Mouse (Mus musculus): ENCODE measurements around the gene Maml2. TPM values are rescaled to one million over a fixed set of nuclear protein-coding genes. Genes with fewer than 3 reads are reported as not detected.

Gene Maml2
- polyA plus RNA-seq, 1 experiment = not detected

- TF ChIP-seq CTCF (IDR thresholded peaks at IDR 0.05; ENCODE audit: insufficient read depth, low read depth, low read length) = no peak
- no peak for TF ChIP-seq POLR2A (IDR thresholded peaks at IDR 0.05; ENCODE audit: insufficient read depth, low read depth, low read length)
- H3K27ac ChIP-seq (ENCODE audit: insufficient read depth, low read depth, low read length) = no peak overlapping the region
- 32% methylated on average over 7 of the region's 7 CpGs for WGBS
- peaks cover 9% of the 10 kb centered on the region for H3K4me1 ChIP-seq (ENCODE audit: control insufficient read depth, insufficient read depth, low read length)
- no peak overlapping the region for H3K4me3 ChIP-seq (ENCODE audit: insufficient read depth, low read depth, low read length)
These were observed 156.9 kb downstream of the Maml2 start for GRCm38 (mm10) chr9:13454651-13455123.

GRCm38 (mm10) chr9:13455231-13455630 is 157.5 kb downstream of the Maml2 start:
- 61% methylated on average over 1 of the region's 1 CpGs for WGBS
- no peak overlapping the region for H3K4me3 ChIP-seq (ENCODE audit: insufficient read depth, low read depth, low read length)
- no peak for TF ChIP-seq POLR2A (IDR thresholded peaks at IDR 0.05; ENCODE audit: insufficient read depth, low read depth, low read length)
- TF ChIP-seq CTCF (IDR thresholded peaks at IDR 0.05; ENCODE audit: insufficient read depth, low read depth, low read length) = no peak
- H3K27ac ChIP-seq (ENCODE audit: insufficient read depth, low read depth, low read length) = no peak overlapping the region
- H3K4me1 ChIP-seq (ENCODE audit: control insufficient read depth, insufficient read depth, low read length) = peaks cover 12% of the 10 kb centered on the region

GRCm38 (mm10) chr9:13457774-13458173 is 160.0 kb downstream of the Maml2 start:
- no peak overlapping the region for H3K4me3 ChIP-seq (ENCODE audit: insufficient read depth, low read depth, low read length)
- WGBS = 64% methylated on average over 6 of the region's 6 CpGs
- peaks cover 13% of the 10 kb centered on the region for H3K4me1 ChIP-seq (ENCODE audit: control insufficient read depth, insufficient read depth, low read length)
- no peak for TF ChIP-seq CTCF (IDR thresholded peaks at IDR 0.05; ENCODE audit: insufficient read depth, low read depth, low read length)
- no peak overlapping the region for H3K27ac ChIP-seq (ENCODE audit: insufficient read depth, low read depth, low read length)

- 56% methylated on average over 1 of the region's 1 CpGs for WGBS
- H3K4me3 ChIP-seq (ENCODE audit: insufficient read depth, low read depth, low read length) = no peak overlapping the region
- peaks cover 13% of the 10 kb centered on the region for H3K4me1 ChIP-seq (ENCODE audit: control insufficient read depth, insufficient read depth, low read length)
- TF ChIP-seq POLR2A (IDR thresholded peaks at IDR 0.05; ENCODE audit: insufficient read depth, low read depth, low read length) = no peak
- no peak for TF ChIP-seq CTCF (IDR thresholded peaks at IDR 0.05; ENCODE audit: insufficient read depth, low read depth, low read length)
- H3K27ac ChIP-seq (ENCODE audit: insufficient read depth, low read depth, low read length) = no peak overlapping the region
These were observed 161.6 kb downstream of the Maml2 start for GRCm38 (mm10) chr9:13459371-13459770.

- WGBS = 73% methylated on average over 3 of the region's 3 CpGs
- Histone ChIP-seq H3K27ac (ENCODE audit: insufficient read depth, low read depth, low read length) (no peak overlapping the region), H3K4me1 (ENCODE audit: control insufficient read depth, insufficient read depth, low read length) (peaks cover 9% of the 10 kb centered on the region), H3K4me3 (ENCODE audit: insufficient read depth, low read depth, low read length) (no peak overlapping the region)
- no peak for TF ChIP-seq POLR2A (IDR thresholded peaks at IDR 0.05; ENCODE audit: insufficient read depth, low read depth, low read length)
These were observed 162.3 kb downstream of the Maml2 start for GRCm38 (mm10) chr9:13460012-13460411.

- Histone ChIP-seq H3K27ac (ENCODE audit: insufficient read depth, low read depth, low read length) (no peak overlapping the region), H3K4me3 (ENCODE audit: insufficient read depth, low read depth, low read length) (no peak overlapping the region), H3K4me1 (ENCODE audit: control insufficient read depth, insufficient read depth, low read length) (peaks cover 9% of the 10 kb centered on the region; the same call in 1 of the 2 replicates)
- TF ChIP-seq CTCF (IDR thresholded peaks at IDR 0.05; ENCODE audit: insufficient read depth, low read depth, low read length) (no peak), POLR2A (IDR thresholded peaks at IDR 0.05; ENCODE audit: insufficient read depth, low read depth, low read length) (no peak)
- 76% methylated on average over 1 of the region's 1 CpGs for WGBS
These were observed 163.2 kb downstream of the Maml2 start for GRCm38 (mm10) chr9:13460926-13461325.

- Histone ChIP-seq H3K27ac (ENCODE audit: insufficient read depth, low read depth, low read length) (no peak overlapping the region), H3K4me1 (ENCODE audit: control insufficient read depth, insufficient read depth, low read length) (0 out of 2 replicates have a peak, but pooled peaks cover 3% of the 10 kb centered on the region), H3K4me3 (ENCODE audit: insufficient read depth, low read depth, low read length) (no peak overlapping the region)
- WGBS = 84% methylated on average over 4 of the region's 4 CpGs
- TF ChIP-seq CTCF (IDR thresholded peaks at IDR 0.05; ENCODE audit: insufficient read depth, low read depth, low read length) (no peak), POLR2A (IDR thresholded peaks at IDR 0.05; ENCODE audit: insufficient read depth, low read depth, low read length) (no peak)
These were observed 167.7 kb downstream of the Maml2 start for GRCm38 (mm10) chr9:13465358-13466020.

- Histone ChIP-seq H3K4me3 (ENCODE audit: insufficient read depth, low read depth, low read length) (no peak overlapping the region), H3K27ac (ENCODE audit: insufficient read depth, low read depth, low read length) (no peak overlapping the region), H3K4me1 (ENCODE audit: control insufficient read depth, insufficient read depth, low read length) (0 out of 2 replicates have a peak, but pooled peaks cover 3% of the 10 kb centered on the region)
- 90% methylated on average over 4 of the region's 4 CpGs for WGBS
- TF ChIP-seq CTCF (IDR thresholded peaks at IDR 0.05; ENCODE audit: insufficient read depth, low read depth, low read length) = no peak
- no peak for TF ChIP-seq POLR2A (IDR thresholded peaks at IDR 0.05; ENCODE audit: insufficient read depth, low read depth, low read length)
These were observed 168.6 kb downstream of the Maml2 start for GRCm38 (mm10) chr9:13466351-13466750.

- 0 out of 2 replicates have a peak, but pooled peaks cover 3% of the 10 kb centered on the region for H3K4me1 ChIP-seq (ENCODE audit: control insufficient read depth, insufficient read depth, low read length)
- H3K27ac ChIP-seq (ENCODE audit: insufficient read depth, low read depth, low read length) = no peak overlapping the region
- no peak overlapping the region for H3K4me3 ChIP-seq (ENCODE audit: insufficient read depth, low read depth, low read length)
- TF ChIP-seq CTCF (IDR thresholded peaks at IDR 0.05; ENCODE audit: insufficient read depth, low read depth, low read length) = no peak
- no peak for TF ChIP-seq POLR2A (IDR thresholded peaks at IDR 0.05; ENCODE audit: insufficient read depth, low read depth, low read length)
- 89% methylated on average over 10 of the region's 10 CpGs for WGBS
These were observed 169.1 kb downstream of the Maml2 start for GRCm38 (mm10) chr9:13466816-13467215.
